Mouse (Mus musculus) forebrain, embryonic 16.5 days (tissue): ENCODE data around the gene Olfr705. TPM values are rescaled to one million over a fixed set of nuclear protein-coding genes. Genes with fewer than 3 reads are reported as not detected.

Source experiments
- polyA plus RNA-seq: library from polyadenylated mRNA; unstranded; fragments of >200 nt; fragmentation: Nextera tagmentation; extraction: Ambion mirVana; gene quantifications from 2 replicates; pipeline ENCODE4 v1.2.1, GENCODE M21; 2015

Gene Olfr705
- polyA plus RNA-seq, 1 experiment from 2014 or later = not detected

Other genes starting within 250 kb of the Olfr705 start
- gene Olfr693, start 196.3 kb downstream of the Olfr705 start, polyA plus RNA-seq = not detected in 2 replicates
- not detected in 2 replicates for gene Olfr694, start 185.1 kb downstream of the Olfr705 start, polyA plus RNA-seq
- not detected in 2 replicates for gene Olfr695, start 160.5 kb downstream of the Olfr705 start, polyA plus RNA-seq
- not detected in 2 replicates for gene Olfr697, start 134.4 kb downstream of the Olfr705 start, polyA plus RNA-seq
- gene Olfr698, start 121.5 kb downstream of the Olfr705 start, polyA plus RNA-seq = not detected in 2 replicates
- not detected in 2 replicates for gene Olfr699, start 83.7 kb downstream of the Olfr705 start, polyA plus RNA-seq
- gene Olfr700, start 68.1 kb downstream of the Olfr705 start, polyA plus RNA-seq = not detected in 2 replicates
- not detected in 2 replicates for gene Olfr701, start 62.8 kb downstream of the Olfr705 start, polyA plus RNA-seq
- not detected in 2 replicates for gene Olfr702, start 43.0 kb downstream of the Olfr705 start, polyA plus RNA-seq
- not detected in 2 replicates for gene Olfr703, start 33.5 kb downstream of the Olfr705 start, polyA plus RNA-seq
- gene Olfr704, start 13.7 kb downstream of the Olfr705 start, polyA plus RNA-seq = not detected in 2 replicates
- not detected in 2 replicates for gene Olfr706, start 11.3 kb upstream of the Olfr705 start, polyA plus RNA-seq
- gene Olfr707, start 24.4 kb upstream of the Olfr705 start, polyA plus RNA-seq = not detected in 2 replicates
- gene Olfr1532-ps1, start 31.1 kb upstream of the Olfr705 start, polyA plus RNA-seq = not detected in 2 replicates
- not detected in 2 replicates for gene Olfr709-ps1, start 55.3 kb upstream of the Olfr705 start, polyA plus RNA-seq
- not detected in 2 replicates for gene Olfr710, start 71.4 kb upstream of the Olfr705 start, polyA plus RNA-seq
- not detected in 2 replicates for gene Olfr6, start 87.0 kb upstream of the Olfr705 start, polyA plus RNA-seq
- not detected in 2 replicates for gene Olfr711, start 98.6 kb upstream of the Olfr705 start, polyA plus RNA-seq
- gene Olfr2, start 129.2 kb upstream of the Olfr705 start, polyA plus RNA-seq = not detected in 2 replicates
- not detected in 2 replicates for gene Olfr713, start 154.3 kb upstream of the Olfr705 start, polyA plus RNA-seq
- not detected in 2 replicates for gene Olfr714, start 194.1 kb upstream of the Olfr705 start, polyA plus RNA-seq
- not detected in 2 replicates for gene Olfr17, start 216.3 kb upstream of the Olfr705 start, polyA plus RNA-seq
- gene Olfr715b, start 233.5 kb upstream of the Olfr705 start, polyA plus RNA-seq = not detected in 2 replicates